Mouse (Mus musculus) thymus, adult 2 months (tissue): ENCODE data around the gene Rabggtb. TPM values are rescaled to one million over a fixed set of nuclear protein-coding genes. Genes with fewer than 3 reads are reported as not detected.

Source experiments
- DNase-seq: peaks from one replicate; pipeline ENCODE4 v3.0.0; 2021
- H3K27ac ChIP-seq: fragments of 200-500 bp; 2 replicates; pipeline ENCODE4 v1.5.1; 2012; ENCODE audit warnings: low read length, control low read depth; ENCODE audit not compliant: control insufficient read depth, insufficient read depth
- H3K27me3 ChIP-seq: fragments of 200-500 bp; 2 replicates; pipeline ENCODE4 v1.6.1; 2012; ENCODE audit warnings: mild to moderate bottlenecking, low read length, moderate library complexity, mixed read lengths; ENCODE audit not compliant: control insufficient read depth, insufficient read depth
- H3K36me3 ChIP-seq: fragments of 200-500 bp; 2 replicates; pipeline ENCODE4 v1.6.1; 2012; ENCODE audit warnings: mild to moderate bottlenecking, low read length, moderate library complexity; ENCODE audit not compliant: control insufficient read depth, insufficient read depth
- H3K4me1 ChIP-seq: fragments of 200-500 bp; replicated peaks from 2 replicates; pipeline ENCODE4 v1.6.1; 2012; ENCODE audit warnings: low read length; ENCODE audit not compliant: control insufficient read depth, insufficient read depth
- H3K4me3 ChIP-seq: fragments of 200-500 bp; 2 replicates; pipeline ENCODE4 v1.5.1; 2012; ENCODE audit warnings: mild to moderate bottlenecking, low read length, control low read depth, moderate library complexity; ENCODE audit not compliant: control insufficient read depth, insufficient read depth
- CTCF ChIP-seq: fragments of 200-500 bp; IDR thresholded peaks from 2 replicates; pipeline ENCODE4 v1.5.1; 2012; ENCODE audit warnings: mild to moderate bottlenecking, control low read depth, low read length, moderate library complexity, borderline replicate concordance; ENCODE audit not compliant: control insufficient read depth, poor library complexity, insufficient read depth; ENCODE audit errors: extremely low read depth
- POLR2A ChIP-seq: fragments of 200-500 bp; IDR thresholded peaks from 2 replicates; pipeline ENCODE4 v1.6.1; 2012; ENCODE audit warnings: mild to moderate bottlenecking, low read length, control low read depth, moderate library complexity; ENCODE audit not compliant: control insufficient read depth, poor library complexity, insufficient read depth; ENCODE audit errors: extremely low read depth
- WGBS: fragments of 180-500 bp; shearing (Covaris S2); methylation state at CpG from one replicate; pipeline ENCODE4 v1.1.7; 2018; 5-methylcytosine and 5-hydroxymethylcytosine counted together
- polyA plus RNA-seq: library from polyadenylated mRNA; depleted of rRNA; stranded (reverse); fragments of >200 nt; gene quantifications from 2 replicates; pipeline ENCODE4 v1.2.3, GENCODE M21; 2012

Gene Rabggtb
- polyA plus RNA-seq, 1 experiment, result 81.7 TPM

DNA sequence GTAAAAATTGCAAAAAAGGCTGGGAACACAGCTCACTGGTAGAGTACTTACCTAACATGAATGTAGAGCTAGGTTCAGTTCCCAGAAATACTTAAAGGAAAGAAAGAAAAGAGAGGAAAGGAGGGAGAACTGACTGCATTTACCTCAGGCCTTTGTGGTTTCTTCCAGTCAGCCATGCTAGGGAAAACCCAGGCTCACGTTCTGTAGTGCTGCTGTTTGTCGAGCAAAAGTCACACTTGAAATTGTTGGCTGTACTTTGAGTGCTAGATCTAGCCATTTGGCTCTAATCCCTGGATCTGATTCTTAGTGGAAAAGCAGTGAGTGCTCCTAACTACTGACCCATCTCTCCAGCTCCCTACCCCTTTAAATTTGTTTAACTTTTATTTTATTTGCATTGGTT lies 35.4 kb upstream of the Rabggtb start:
- no peak overlapping the region for H3K4me3 ChIP-seq
- H3K4me1 ChIP-seq, result 0 out of 2 replicates have a peak, but pooled peaks cover 6% of the 10 kb centered on the region
- DNase-seq, result no peak
- WGBS, result 86% methylated on average over 2 of the region's 2 CpGs
- H3K27me3 ChIP-seq, result no peaks in the 10 kb centered on the region
- H3K36me3 ChIP-seq, result no peaks in the 10 kb centered on the region
- TF ChIP-seq POLR2A (no peak), CTCF (no peak)
- H3K27ac ChIP-seq, result no peak overlapping the region

DNA sequence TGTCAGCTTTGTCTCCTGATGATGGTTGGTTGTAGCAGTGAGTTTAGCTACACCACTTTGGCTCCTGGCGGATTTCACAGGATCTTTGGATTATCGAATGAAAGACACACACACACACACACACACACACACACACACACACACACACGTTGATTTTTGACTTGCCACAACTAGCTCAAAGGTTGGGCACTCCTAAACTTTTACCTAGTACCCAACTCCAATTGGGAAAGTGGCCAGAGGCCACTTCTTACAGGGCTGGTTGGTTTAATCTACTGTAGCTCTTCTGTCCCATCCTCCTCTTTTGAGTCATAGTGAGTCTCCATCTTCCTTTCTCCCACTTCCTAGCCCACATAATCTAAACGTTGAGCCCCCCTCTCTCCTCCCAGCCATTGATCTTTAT lies 34.5 kb upstream of the Rabggtb start:
- H3K27me3 ChIP-seq, result no peaks in the 10 kb centered on the region
- no peaks in the 10 kb centered on the region for H3K36me3 ChIP-seq
- TF ChIP-seq POLR2A (no peak), CTCF (no peak)
- 78% methylated on average over 4 of the region's 4 CpGs for WGBS
- no peak overlapping the region for H3K27ac ChIP-seq
- DNase-seq, result no peak
- H3K4me3 ChIP-seq, result no peak overlapping the region
- H3K4me1 ChIP-seq, result 0 out of 2 replicates have a peak, but pooled peaks cover 7% of the 10 kb centered on the region

DNA sequence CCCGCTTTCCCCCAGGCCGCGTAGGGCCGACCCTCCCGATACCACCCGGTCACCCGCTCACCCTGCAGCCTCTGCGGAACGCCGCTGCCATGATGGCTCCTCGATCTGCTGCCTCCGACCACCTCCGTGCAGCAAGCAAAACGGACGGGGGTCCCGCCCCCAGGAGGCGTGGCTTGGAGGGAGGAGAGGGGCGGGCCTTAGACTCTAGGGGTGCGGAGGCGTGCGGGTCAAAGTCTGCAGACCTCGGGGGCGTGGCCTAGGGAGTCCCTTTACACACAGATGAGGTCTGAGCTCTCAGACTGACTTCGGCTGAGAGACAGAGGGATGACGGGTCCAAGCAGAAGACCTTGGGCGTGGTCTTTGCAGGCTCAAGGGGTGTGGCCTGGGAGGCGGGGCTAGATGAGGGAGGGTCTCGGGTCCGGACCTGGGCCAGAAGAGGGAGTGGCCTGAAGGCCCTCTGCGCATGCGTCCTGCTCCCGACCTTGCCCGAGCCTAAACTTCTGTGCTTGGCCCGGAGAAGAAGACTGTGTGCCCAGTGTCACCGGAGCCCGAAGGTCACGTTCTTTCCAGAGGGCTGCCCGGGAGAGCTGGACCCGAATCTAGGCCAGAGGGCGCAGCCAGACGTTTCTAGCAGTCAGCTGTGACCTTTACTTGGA lies 31.7 kb upstream of the Rabggtb start, which contains the start of gene Acadm:
Gene Acadm (minus strand): TSS at position 298 of the 656 bp plus-strand sequence.
- under 1% methylated on average over 41 of the region's 41 CpGs for WGBS
- DNase-seq, result peak; percentile 99
- H3K27ac ChIP-seq, result peak within 1 kb of the TSS; percentile 20; the same call in 1 of the 2 replicates
- TF ChIP-seq POLR2A (peak; percentile 87), CTCF (no peak)
- H3K4me1 ChIP-seq, result 0 out of 2 replicates have a peak, but pooled peaks cover 7% of the 10 kb centered on the region
- no peaks in the 10 kb centered on the region for H3K27me3 ChIP-seq
- no peaks in the 10 kb centered on the region for H3K36me3 ChIP-seq
- peak within 1 kb of the TSS; percentile 59 for H3K4me3 ChIP-seq

DNA sequence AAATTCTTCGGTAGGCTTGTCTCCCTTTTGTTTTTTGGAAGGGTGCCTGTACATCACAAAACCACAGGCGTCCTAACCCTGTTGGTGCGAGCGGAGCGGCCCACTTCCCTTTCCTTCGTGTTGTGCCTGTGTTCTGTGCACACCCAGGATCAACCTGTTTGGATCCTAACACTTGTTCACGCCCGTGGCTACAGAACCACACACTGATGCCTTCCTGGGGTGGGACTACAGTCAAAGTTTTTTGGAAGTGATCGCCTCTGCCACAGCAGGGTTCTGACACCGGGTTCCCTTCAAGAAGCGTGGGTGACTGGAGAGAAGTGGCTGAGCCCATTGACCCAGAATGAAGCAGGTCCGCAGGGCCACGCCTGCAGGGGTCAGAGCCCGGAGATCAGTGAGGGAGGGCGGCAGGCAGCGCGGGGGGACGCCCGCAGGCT lies 31.1 kb upstream of the Rabggtb start:
- WGBS, result 0% methylated on average over 19 of the region's 19 CpGs
- no peak for TF ChIP-seq POLR2A
- TF ChIP-seq CTCF, result no peak
- Histone ChIP-seq H3K4me1 (0 out of 2 replicates have a peak, but pooled peaks cover 7% of the 10 kb centered on the region), H3K4me3 (peak overlapping the region; percentile 59), H3K27ac (peak overlapping the region; percentile 1; the same call in 1 of the 2 replicates), H3K36me3 (no peaks in the 10 kb centered on the region), H3K27me3 (no peaks in the 10 kb centered on the region)
- DNase-seq, result no peak

GRCm38 (mm10) chr3:153943003-153943640 lies 30.3 kb upstream of the Rabggtb start:
- 0 out of 2 replicates have a peak, but pooled peaks cover 7% of the 10 kb centered on the region for H3K4me1 ChIP-seq
- H3K27me3 ChIP-seq, result no peaks in the 10 kb centered on the region
- TF ChIP-seq CTCF (no peak), POLR2A (no peak)
- 61% methylated on average over 12 of the region's 12 CpGs for WGBS
- H3K4me3 ChIP-seq, result no peak overlapping the region
- no peak for DNase-seq
- H3K27ac ChIP-seq, result no peak overlapping the region
- H3K36me3 ChIP-seq, result peaks cover 2% of the 10 kb centered on the region

GRCm38 (mm10) chr3:153941613-153942012 lies 28.8 kb upstream of the Rabggtb start:
- DNase-seq, result no peak
- no peak for TF ChIP-seq CTCF
- no peak overlapping the region for H3K4me3 ChIP-seq

GRCm38 (mm10) chr3:153940486-153940885 lies 27.7 kb upstream of the Rabggtb start:
- 0 out of 2 replicates have a peak, but pooled peaks cover 7% of the 10 kb centered on the region for H3K4me1 ChIP-seq

More at GRCm38 (mm10) chr3:153941613-153942012, 28.8 kb upstream of the Rabggtb start:
- Histone ChIP-seq H3K4me1 (0 out of 2 replicates have a peak, but pooled peaks cover 7% of the 10 kb centered on the region), H3K27me3 (no peaks in the 10 kb centered on the region), H3K27ac (no peak overlapping the region), H3K36me3 (peaks cover 17% of the 10 kb centered on the region)
- WGBS, result 98% methylated on average over 13 of the region's 13 CpGs

More at GRCm38 (mm10) chr3:153940486-153940885, 27.7 kb upstream of the Rabggtb start:
- DNase-seq, result no peak
- Histone ChIP-seq H3K36me3 (peaks cover 26% of the 10 kb centered on the region), H3K4me3 (no peak overlapping the region), H3K27me3 (no peaks in the 10 kb centered on the region), H3K27ac (no peak overlapping the region)
- TF ChIP-seq CTCF, result no peak
- no peak for TF ChIP-seq POLR2A
- 96% methylated on average over 9 of the region's 9 CpGs for WGBS
